Mouse (Mus musculus): ENCODE data around the gene Usp46. TPM values are rescaled to one million over a fixed set of nuclear protein-coding genes. Genes with fewer than 3 reads are reported as not detected.

The Usp46 gene
- total and polyA plus RNA-seq, 2 experiments from 2014 or later: 36.2 to 55.6 TPM

- peaks cover 4% of the 10 kb centered on the region; the same call in 1 of the 2 replicates for H3K36me3 ChIP-seq (ENCODE audit: insufficient read depth, low read length)
- 64% methylated on average over 7 of the region's 7 CpGs for WGBS
- no peaks in the 10 kb centered on the region for H3K27me3 ChIP-seq (ENCODE audit: insufficient read depth, low read length)
- ATAC-seq (ENCODE audit: low FRiP score) (no peak), DNase-seq (ENCODE audit: low spot score) (no peak)
- H3K4me3 ChIP-seq (ENCODE audit: low read depth, low read length): no peak overlapping the region
- no peak for TF ChIP-seq CTCF (IDR thresholded peaks at IDR 0.05)
- no peak overlapping the region for H3K9ac ChIP-seq (replicated peaks; ENCODE audit: low read length, poor library complexity, severe bottlenecking)
- H3K9me3 ChIP-seq (ENCODE audit: low read length): no peaks in the 10 kb centered on the region
- H3K4me1 ChIP-seq (ENCODE audit: insufficient read depth, low read length): no peaks in the 10 kb centered on the region
- H3K27ac ChIP-seq (ENCODE audit: low read depth, low read length): no peak overlapping the region
- no peak overlapping the region for H3K4me2 ChIP-seq (ENCODE audit: low read depth, low read length, poor library complexity, severe bottlenecking)
Measured at GRCm38 (mm10) chr5:74029787-74030186, 38.4 kb downstream of the Usp46 start.

GRCm38 (mm10) chr5:74028691-74029479, 39.3 kb downstream of the Usp46 start:
- H3K27ac ChIP-seq (ENCODE audit: low read depth, low read length): no peak overlapping the region
- TF ChIP-seq CTCF (IDR thresholded peaks at IDR 0.05): no peak
- H3K36me3 ChIP-seq (ENCODE audit: insufficient read depth, low read length): peaks cover 4% of the 10 kb centered on the region; the same call in 1 of the 2 replicates
- H3K9me3 ChIP-seq (ENCODE audit: low read length): no peaks in the 10 kb centered on the region
- H3K4me2 ChIP-seq (ENCODE audit: low read depth, low read length, poor library complexity, severe bottlenecking): no peak overlapping the region
- H3K4me1 ChIP-seq (ENCODE audit: insufficient read depth, low read length): no peaks in the 10 kb centered on the region
- no peaks in the 10 kb centered on the region for H3K27me3 ChIP-seq (ENCODE audit: insufficient read depth, low read length)
- 93% methylated on average over 25 of the region's 25 CpGs for WGBS
- no peak overlapping the region for H3K9ac ChIP-seq (replicated peaks; ENCODE audit: low read length, poor library complexity, severe bottlenecking)
- ATAC-seq (ENCODE audit: low FRiP score) (no peak), DNase-seq (ENCODE audit: low spot score) (no peak)
- no peak overlapping the region for H3K4me3 ChIP-seq (ENCODE audit: low read depth, low read length)

GRCm38 (mm10) chr5:74028221-74028620, 40.0 kb downstream of the Usp46 start:
- Histone ChIP-seq H3K9ac (replicated peaks; ENCODE audit: low read length, poor library complexity, severe bottlenecking) (no peak overlapping the region), H3K4me1 (ENCODE audit: insufficient read depth, low read length) (no peaks in the 10 kb centered on the region), H3K4me2 (ENCODE audit: low read depth, low read length, poor library complexity, severe bottlenecking) (no peak overlapping the region), H3K9me3 (ENCODE audit: low read length) (no peaks in the 10 kb centered on the region), H3K4me3 (ENCODE audit: low read depth, low read length) (no peak overlapping the region), H3K27ac (ENCODE audit: low read depth, low read length) (no peak overlapping the region), H3K27me3 (ENCODE audit: insufficient read depth, low read length) (no peaks in the 10 kb centered on the region), H3K36me3 (ENCODE audit: insufficient read depth, low read length) (peaks cover 4% of the 10 kb centered on the region; the same call in 1 of the 2 replicates)
- ATAC-seq (ENCODE audit: low FRiP score): no peak
- no peak for DNase-seq (ENCODE audit: low spot score)
- no peak for TF ChIP-seq CTCF (IDR thresholded peaks at IDR 0.05)
- WGBS: 81% methylated on average over 2 of the region's 2 CpGs

- 89% methylated on average over 4 of the region's 4 CpGs for WGBS
- peaks cover 5% of the 10 kb centered on the region; the same call in 1 of the 2 replicates for H3K4me1 ChIP-seq (ENCODE audit: insufficient read depth, low read length)
- no peak overlapping the region for H3K4me3 ChIP-seq (ENCODE audit: low read depth, low read length)
- H3K9ac ChIP-seq (replicated peaks; ENCODE audit: low read length, poor library complexity, severe bottlenecking): no peak overlapping the region
- no peaks in the 10 kb centered on the region for H3K9me3 ChIP-seq (ENCODE audit: low read length)
- ATAC-seq (ENCODE audit: low FRiP score): no peak
- no peak for DNase-seq (ENCODE audit: low spot score)
- no peak for TF ChIP-seq CTCF (IDR thresholded peaks at IDR 0.05)
- H3K4me2 ChIP-seq (ENCODE audit: low read depth, low read length, poor library complexity, severe bottlenecking): no peak overlapping the region
- no peak overlapping the region for H3K27ac ChIP-seq (ENCODE audit: low read depth, low read length)
- no peaks in the 10 kb centered on the region for H3K27me3 ChIP-seq (ENCODE audit: insufficient read depth, low read length)
- H3K36me3 ChIP-seq (ENCODE audit: insufficient read depth, low read length): 0 out of 2 replicates have a peak, but pooled peaks cover 2% of the 10 kb centered on the region
Measured at GRCm38 (mm10) chr5:74020506-74020905, 47.7 kb downstream of the Usp46 start.

- no peak overlapping the region for H3K4me3 ChIP-seq (ENCODE audit: low read depth, low read length)
- DNase-seq (ENCODE audit: low spot score) (no peak), ATAC-seq (ENCODE audit: low FRiP score) (no peak)
- peaks cover 6% of the 10 kb centered on the region; the same call in 1 of the 2 replicates for H3K36me3 ChIP-seq (ENCODE audit: insufficient read depth, low read length)
- no peaks in the 10 kb centered on the region for H3K27me3 ChIP-seq (ENCODE audit: insufficient read depth, low read length)
- WGBS: 42% methylated on average over 8 of the region's 8 CpGs
- no peak for TF ChIP-seq CTCF (IDR thresholded peaks at IDR 0.05)
- H3K4me2 ChIP-seq (ENCODE audit: low read depth, low read length, poor library complexity, severe bottlenecking): no peak overlapping the region
- no peaks in the 10 kb centered on the region for H3K9me3 ChIP-seq (ENCODE audit: low read length)
- H3K4me1 ChIP-seq (ENCODE audit: insufficient read depth, low read length): peaks cover 5% of the 10 kb centered on the region; the same call in 1 of the 2 replicates
- H3K9ac ChIP-seq (replicated peaks; ENCODE audit: low read length, poor library complexity, severe bottlenecking): no peak overlapping the region
- no peak overlapping the region for H3K27ac ChIP-seq (ENCODE audit: low read depth, low read length)
Measured at GRCm38 (mm10) chr5:74018870-74019565, 49.2 kb downstream of the Usp46 start.

GRCm38 (mm10) chr5:74017488-74017887, 50.7 kb downstream of the Usp46 start:
- Histone ChIP-seq H3K4me2 (ENCODE audit: low read depth, low read length, poor library complexity, severe bottlenecking) (no peak overlapping the region), H3K4me3 (ENCODE audit: low read depth, low read length) (no peak overlapping the region), H3K36me3 (ENCODE audit: insufficient read depth, low read length) (peaks cover 6% of the 10 kb centered on the region; the same call in 1 of the 2 replicates), H3K27me3 (ENCODE audit: insufficient read depth, low read length) (no peaks in the 10 kb centered on the region), H3K4me1 (ENCODE audit: insufficient read depth, low read length) (peaks cover 5% of the 10 kb centered on the region; the same call in 1 of the 2 replicates), H3K9me3 (ENCODE audit: low read length) (no peaks in the 10 kb centered on the region), H3K27ac (ENCODE audit: low read depth, low read length) (no peak overlapping the region), H3K9ac (replicated peaks; ENCODE audit: low read length, poor library complexity, severe bottlenecking) (no peak overlapping the region)
- WGBS: 57% methylated on average over 5 of the region's 5 CpGs
- no peak for ATAC-seq (ENCODE audit: low FRiP score)
- TF ChIP-seq CTCF (IDR thresholded peaks at IDR 0.05): no peak
- DNase-seq (ENCODE audit: low spot score): no peak
